Mouse (Mus musculus) megakaryocyte-erythroid progenitor cell, adult 5-6 weeks (primary cell): ENCODE data around the gene Ntrk3. TPM values are rescaled to one million over a fixed set of nuclear protein-coding genes. Genes with fewer than 3 reads are reported as not detected.

Experiments used
- ATAC-seq: replicated peaks from 2 replicates; pipeline ENCODE4 v1.8.0; 2016; ENCODE audit warnings: mild to moderate bottlenecking, inconsistent platforms; ENCODE audit not compliant: severe bottlenecking, poor library complexity, low FRiP score, low TSS enrichment
- total RNA-seq, 2 experiments: library from RNA; stranded (forward) in 1 of 2; stranded (reverse) in 1 of 2; fragments of 200-1000, 215-1000 nt in 1 of 2; fragments of >200 nt in 1 of 2; fragmentation: Nextera tagmentation in 1 of 2; gene quantifications; 2 replicates each; pipeline ENCODE4 v1.2.3; 2014 to 2017

The Ntrk3 gene
- total RNA-seq, 2 experiments from 2014 or later, result not detected

DNA sequence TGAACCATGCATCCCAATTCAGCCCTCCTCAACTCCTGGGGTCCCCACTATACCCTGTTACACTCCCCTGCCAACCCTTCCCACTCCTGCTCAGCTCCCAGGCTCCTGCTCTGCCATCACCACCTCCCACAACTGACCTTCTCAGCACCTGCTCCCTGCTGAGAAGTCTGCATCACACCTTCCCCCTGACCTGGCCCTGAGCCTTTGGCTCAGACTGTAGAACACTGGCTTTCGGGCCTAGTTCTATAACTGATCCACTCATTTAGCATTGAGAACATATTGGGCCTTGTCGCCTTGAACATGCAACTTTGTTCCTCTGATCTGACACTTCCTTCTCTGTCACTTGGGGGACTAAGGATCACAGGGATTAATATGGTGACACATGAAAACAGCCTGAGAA is 152.9 kb downstream of the Ntrk3 start:
- ATAC-seq, result no peak

DNA sequence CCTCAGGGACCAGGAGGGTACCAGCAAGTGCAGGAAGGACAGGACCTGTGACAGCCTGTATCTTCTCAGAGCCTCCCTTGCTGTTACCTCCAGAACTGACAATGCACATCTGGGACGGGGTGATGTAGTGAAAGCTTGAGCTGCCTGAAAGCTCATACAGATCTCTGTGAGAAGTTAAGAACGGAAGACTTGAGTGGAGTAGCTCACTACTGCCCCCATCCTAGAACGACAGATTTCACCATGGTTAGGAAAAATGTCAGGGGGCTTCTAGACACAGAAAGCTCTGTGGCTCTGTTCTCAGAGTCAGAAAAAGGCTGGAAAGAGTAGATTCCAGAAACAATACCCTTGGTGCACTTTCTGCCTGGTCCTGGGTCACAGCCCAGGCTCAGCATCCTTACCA is 153.3 kb downstream of the Ntrk3 start:
- no peak for ATAC-seq

DNA sequence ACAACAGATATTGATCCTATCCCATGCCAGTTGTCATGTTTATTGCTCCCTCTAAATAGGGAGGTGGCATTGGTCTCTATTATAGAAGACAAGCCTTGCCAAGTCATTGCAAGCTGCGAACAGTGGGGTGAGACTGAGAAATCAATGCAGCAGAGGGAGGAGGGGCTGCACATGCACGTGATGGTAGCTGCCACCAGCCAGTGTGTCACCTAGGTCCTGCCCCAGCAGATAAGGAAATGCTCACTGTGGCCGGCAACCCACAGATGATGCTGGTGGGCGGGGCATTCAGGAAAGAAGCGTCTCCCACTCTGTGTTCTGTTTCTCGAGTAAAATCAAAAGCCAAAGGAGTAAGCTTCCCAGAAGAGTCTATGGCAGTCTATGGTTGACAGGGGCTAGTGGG is 154.1 kb downstream of the Ntrk3 start:
- ATAC-seq, result no peak

DNA sequence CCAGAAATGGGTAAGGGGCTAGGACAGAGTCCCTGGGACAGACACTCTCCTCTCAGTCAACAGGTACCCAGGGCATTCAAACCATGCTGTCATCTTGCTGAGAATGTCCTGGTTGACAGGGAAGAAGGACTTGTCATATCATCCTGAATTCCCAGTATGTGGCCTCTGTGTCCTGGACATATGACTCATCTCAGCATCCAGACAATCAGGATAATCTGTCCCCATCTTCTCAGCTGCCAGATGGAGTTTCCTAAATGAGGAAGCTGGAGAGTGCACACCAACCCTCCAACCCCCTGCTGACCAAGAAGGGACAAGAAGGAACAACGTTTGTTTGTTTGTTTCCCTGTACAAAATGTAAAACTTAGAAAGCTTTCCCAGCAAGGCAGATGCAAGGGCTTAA is 156.5 kb downstream of the Ntrk3 start:
- no peak for ATAC-seq

DNA sequence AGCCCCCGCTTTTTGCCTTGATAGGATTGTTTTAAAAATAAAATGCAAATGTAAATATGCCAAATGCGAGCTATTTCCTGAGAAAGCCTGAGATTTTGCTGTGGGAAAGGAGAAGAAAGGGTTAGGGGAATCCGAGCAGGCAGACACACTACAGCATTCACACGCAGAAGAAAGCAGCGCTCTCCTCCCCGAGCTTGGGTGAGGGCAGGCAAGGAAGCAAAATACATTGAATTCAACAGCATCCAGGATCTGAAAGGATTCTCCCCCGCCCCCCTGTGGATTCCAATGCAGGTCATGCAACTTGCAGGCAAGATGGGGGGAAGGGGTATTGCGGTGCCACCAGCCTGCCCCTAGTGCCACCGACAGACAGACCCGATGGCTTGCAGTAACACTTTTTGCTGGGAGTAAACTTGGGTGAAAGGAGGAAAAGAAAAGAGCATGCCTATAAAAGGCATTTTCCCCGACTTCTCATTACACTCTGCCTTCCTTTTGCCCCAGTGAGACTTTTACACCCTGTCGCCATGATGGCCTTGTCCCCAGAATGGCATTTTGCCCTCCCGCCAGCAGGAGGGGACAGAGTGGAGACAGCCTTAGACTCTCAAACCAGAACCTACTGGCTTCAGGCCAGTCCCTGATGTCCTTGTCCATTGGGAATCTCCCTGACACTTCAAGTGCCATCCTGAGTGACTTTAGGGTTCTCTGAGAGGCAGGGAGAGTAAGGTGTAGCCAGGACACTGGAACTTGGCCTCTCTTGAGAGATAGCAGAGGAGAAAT is 158.2 kb downstream of the Ntrk3 start:
- no peak for ATAC-seq

DNA sequence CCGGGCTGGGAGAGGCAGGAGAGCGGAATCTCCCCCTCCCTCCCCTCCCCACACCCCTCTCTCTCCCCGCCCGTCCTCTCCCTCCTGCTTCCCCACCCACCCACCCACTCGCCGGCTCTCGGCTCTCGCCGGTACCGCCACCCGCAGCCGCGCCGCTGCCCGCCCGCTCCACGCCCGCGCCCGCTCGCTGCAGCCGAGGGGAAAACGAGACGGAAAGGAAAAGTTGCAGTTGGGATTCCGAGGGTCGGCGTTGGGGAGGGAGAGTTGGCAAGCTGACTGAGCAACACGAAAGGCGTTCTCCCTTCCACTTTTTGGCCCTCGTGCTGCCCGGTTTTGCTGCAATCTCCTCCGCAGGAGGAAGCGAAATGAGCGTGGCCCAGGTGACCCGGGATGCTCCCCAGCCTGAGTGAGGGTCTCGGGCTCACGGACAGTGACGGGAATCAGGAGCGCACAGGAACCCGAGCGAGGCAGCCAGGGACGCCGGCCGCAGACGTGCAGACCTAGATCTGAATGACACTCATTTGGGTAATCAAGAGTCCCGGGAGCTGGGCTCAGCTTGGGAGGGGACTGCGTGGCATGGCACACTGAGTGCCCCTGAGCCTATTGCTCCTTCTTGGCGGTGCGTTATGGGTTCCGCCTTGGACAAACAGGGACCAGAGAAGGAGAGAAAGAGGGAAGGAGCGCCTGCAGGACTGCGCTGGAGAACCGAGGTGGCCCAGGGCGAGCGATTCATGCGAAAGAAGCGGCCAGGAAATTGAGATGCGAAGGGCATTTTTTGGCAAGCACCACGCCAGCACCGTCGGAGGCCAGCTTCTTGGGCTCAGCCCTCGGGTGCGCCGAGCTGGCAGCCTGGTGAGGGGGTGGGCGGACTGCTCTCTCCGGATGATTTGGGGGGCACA is 159.1 kb downstream of the Ntrk3 start:
- ATAC-seq, result no peak

DNA sequence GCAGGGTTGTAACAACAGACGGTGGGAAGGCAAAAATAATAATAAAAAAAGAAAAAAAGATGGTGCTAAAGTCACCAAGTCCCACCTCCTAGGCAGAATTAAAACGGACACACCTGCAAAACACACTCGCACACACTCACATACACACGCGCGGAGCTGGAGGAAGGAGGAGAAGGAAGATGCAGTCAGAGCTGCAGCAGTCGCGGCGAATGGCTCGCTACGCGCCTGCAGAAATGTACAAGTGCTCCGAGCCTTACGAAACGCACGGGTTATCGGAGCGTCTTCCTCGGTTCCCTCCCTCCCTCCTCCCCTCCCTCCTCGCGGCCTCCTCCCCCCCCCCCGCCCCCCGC is 159.7 kb downstream of the Ntrk3 start:
- ATAC-seq, result no peak

DNA sequence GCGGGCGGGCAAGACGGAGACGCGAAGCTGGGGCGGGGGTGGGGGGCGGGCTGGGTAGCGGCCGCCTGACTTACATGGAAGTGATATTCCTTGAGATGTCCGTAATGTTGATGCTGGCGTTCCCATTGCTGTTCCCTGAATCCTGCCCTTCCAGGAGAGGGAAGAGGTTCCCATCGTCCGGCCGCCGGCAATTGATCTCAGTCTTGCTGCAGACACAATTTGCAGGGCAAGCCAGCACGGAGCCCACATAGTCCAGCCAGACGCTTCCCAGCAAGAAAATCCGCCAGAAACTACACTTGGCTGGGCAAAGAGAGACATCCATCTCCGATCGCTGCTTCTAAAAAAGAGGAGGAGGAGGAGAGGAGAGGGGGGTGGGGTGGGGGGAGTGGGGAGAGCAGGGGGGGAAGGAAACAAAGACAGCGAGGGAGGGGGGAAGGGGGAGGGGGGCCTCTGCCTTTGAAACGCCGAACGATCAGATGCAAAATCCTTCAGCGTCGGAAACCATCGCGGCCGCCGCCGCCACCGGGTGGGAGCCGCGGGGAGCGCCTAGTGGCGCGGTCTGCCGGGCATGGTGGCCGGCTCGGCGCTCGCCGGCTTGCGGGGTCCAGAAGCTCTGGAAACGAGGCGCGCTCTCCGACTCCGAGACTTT is 160.2 kb downstream of the Ntrk3 start:
- no peak for ATAC-seq

DNA sequence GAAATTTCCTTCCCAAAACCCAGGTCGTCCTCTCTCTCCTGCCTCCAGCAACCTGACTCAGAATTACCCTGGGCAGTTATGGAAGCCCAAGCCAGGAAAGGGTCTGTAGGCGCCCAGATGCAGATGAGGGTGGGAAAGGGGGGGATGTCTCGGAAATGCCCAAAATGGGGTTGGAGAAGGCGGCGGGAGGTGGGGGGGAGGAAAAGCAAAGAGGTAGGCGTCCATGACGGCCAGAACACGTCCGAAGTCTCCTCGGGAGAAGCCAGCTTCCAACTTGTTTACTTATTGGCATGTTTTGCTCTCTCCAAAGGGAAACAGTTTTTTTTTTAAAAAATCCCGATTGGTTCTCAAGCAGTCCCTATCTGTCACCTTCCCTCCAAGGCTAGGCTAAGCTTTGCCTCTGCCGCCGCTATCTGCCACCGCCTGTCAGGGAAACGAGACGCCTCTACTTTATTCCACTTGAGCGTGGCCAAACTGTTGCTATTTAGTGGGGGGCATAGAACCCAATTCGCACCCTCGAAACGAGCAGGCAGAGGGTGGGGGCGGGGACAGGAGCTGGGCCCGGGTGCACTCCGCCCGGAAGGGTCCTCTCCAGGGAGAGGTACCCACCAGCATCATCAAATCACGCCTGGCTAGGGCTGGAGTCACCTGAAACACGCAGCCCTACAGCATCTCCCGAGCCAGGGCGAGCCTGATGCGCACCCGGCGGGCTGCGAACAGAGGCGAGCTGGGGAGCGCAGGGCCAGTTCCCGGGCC is 160.9 kb downstream of the Ntrk3 start:
- ATAC-seq, result no peak

DNA sequence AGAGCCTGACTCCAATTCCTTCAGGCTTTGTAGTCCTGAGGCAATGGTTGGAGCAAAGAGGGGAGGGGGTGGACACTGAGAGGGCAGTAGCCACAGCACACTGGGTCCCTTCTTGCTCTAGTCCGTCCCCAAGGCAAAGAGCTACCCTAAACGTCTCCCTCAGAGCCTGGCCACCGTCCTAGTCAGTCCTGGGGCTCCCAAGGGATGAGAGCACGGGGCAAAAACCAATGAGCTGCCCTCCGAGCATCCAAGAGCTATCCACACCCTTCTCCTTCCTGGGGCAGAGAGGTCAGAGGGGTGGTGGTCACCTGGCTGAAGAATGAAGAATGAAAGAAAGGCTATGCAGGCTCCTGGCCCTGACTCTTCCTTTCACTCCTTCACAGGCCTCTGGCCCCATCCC is 161.6 kb downstream of the Ntrk3 start:
- no peak for ATAC-seq

DNA sequence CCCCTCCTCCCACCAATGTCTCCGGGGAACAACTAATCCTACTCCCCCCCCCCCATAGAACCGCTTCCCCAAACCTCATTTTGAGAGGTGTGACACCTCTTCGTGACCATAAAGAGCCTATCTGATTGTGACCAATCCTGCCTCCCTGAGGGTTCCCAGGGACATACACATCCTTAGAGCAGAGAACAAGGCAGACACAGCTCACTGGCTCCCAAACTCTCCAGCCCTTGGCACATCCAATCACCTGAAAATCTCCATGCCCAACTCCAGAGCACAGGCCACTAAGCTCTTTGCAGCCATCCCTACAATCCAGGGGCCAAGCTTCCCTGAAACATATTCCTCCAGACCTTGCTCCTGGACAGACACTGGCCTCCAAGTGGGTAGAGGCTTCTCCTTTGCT is 162.3 kb downstream of the Ntrk3 start:
- ATAC-seq, result no peak

DNA sequence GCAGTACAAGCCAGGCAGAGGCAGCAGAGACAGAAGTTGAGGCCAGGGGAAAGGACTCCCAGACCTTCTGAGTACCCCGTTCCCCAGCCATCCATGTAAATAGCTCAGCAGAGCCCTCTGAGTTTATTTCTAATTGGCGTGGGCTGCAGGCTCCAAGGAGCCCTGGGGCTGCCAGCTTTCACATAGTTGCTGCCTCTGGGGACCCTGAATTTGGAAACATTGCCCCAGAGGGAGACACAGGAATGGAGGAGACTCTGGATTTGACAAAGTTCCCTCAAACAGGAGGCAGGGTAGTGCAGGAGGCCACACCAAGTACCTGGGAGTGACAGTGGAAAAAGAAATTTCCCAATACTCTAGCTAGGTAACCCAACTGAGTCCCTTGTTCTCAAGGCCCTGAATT is 166.6 kb downstream of the Ntrk3 start:
- ATAC-seq, result no peak

DNA sequence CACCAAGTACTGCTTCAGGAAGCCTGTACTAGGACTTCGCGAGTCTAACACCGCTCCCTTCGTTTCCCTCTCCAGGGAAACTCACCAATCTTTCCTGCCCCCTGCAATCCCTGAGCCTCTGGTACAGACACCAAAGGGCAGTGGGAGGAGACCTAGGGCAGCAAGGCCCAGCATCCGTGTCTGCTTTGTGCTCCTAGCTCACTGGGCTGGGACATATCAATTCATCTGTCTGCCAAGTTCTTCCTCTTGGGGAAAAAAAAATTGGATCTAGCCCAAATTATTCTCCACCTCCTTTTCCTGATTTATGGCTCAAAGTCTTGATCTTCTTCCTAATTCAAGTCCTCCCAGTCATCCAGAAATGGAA is 168.6 kb downstream of the Ntrk3 start:
- no peak for ATAC-seq

DNA sequence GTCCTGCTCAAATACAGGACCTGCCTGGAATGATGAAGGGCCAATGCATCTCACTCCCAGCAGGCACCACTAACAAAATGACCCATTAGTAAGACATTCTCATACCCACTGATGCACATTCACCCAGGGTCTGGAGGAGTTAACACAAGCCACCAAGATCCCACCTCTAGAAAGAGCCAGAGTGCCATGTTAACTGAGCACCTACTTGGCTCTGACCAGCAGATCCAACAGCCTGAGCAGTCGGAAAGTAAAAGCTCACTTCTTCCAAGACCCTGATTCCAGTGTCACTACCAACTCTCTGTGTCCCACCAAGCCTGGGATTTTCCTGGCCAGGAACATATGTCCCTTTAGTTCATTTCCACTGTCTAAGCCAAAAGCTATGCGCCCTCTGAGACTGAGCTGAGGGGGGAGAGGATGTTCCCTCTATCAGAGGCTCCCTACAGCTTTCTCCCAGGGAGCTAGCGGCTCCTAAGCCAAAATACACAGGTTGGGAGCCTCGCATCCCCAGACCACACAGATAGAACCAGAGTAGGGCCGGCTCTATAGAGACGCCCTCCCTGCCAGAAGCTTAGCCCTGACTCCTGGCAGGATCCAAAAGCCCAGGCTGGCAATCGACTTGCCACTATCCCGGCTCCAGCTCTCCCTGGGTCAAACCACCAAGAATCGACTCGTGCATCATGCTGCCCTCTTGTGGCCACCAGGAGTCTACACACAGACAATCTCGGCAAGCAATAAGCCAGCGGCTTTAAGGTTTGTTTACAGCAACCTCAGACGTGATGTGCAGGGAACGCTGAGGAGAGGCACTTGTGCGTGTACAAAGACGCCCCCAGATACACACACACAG is 169.2 kb downstream of the Ntrk3 start:
- peak; percentile 61; the same call in 1 of the 2 replicates for ATAC-seq

DNA sequence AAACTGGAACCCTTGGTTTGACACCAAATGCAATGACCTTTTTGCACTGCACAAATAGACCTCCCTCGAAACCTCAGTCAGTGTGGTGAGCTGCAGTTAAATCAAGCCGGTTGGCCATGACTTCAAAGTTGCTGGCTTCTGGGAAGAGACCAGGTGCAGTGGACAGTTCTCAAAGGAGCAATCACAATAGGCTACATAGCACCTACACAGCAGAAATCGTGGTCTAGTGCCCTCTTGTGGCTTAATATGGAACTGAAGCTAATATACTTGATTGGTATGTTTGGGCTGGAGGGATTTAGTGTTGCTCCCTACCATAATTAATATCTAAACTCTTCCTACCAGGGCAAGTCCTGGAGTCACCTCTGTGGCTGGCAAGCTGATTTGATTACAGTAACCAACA is 171.2 kb downstream of the Ntrk3 start:
- no peak for ATAC-seq

DNA sequence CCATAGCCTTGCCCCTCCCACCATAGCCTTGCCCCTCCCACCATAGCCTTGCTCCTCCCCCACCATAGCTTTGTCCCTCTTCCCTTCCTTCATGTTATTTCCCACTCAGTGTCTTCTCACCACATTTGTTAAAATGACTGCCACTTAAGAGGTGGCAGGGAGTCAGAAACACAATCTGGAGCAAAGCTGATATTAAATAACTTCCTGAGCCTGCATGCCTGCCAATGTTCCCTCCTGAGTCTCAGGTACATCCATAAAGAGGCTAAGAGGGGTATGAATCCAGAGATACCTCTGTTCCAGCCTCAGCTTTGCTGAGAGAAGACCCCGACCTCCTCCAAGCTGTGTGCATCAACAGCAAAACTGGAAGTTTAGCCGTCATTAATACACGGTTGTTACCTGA is 172.4 kb downstream of the Ntrk3 start:
- ATAC-seq, result no peak

DNA sequence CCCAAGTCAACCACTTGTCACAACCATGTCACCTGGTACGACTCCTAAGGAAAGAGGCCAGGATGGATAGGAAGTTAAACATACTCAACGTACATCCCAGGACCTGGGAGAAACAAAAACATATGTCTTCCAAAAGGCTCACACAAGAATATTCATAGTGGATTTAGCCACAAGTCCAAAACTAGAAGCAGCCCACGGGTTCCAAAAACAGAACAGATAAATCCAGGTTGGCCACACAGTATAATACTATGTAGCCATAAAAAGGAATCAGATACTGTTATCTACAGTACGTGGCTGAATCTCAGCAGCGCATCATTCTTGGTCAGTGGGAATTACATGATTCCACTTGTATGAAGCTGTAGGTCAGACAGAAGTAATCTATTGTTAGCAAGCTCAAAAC is 179.3 kb downstream of the Ntrk3 start:
- ATAC-seq, result no peak

DNA sequence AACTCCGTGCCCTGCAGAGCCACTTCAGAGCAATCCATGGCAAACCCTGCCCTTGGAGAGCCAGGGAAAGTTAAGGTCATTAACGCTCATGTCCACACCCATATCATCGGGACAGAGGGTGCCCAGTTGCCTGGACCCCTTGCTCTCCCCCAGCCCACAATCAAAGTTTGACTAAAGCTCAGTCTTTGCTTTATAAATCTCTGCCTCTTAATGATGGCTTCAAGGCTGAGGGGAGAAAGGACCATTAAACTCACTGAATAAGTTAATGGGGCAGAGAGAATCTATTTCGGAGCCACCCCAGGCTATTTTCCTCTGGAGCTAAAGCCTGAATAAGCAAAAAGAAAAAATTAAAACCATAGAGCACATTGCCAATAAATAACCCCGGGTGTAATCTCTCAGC is 182.3 kb downstream of the Ntrk3 start:
- no peak for ATAC-seq

DNA sequence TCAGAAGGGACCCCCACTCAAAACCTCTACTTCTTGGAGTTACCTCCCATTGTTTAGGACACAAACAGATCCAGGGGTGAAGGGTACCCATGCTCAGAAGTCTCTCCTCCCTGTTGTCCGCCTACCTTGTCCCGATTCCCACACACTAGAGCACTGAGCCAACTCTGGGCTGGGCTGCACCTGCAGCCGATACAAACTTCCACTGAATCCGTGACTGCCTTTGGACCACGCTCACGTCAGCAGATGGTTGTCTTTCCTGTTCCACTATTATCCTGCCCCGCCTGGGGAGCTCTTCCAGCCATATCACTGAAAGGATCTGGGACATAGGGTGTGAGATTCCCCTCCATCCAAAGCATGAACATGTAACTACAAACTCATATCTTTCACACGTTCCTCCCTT is 188.4 kb downstream of the Ntrk3 start:
- no peak for ATAC-seq
